Mouse (Mus musculus) adrenal gland, postnatal 36 days (tissue): ENCODE data around the gene Iqcf5. TPM values are rescaled to one million over a fixed set of nuclear protein-coding genes. Genes with fewer than 3 reads are reported as not detected.
"Not testable (repeated sequence)": the region's sequence is repeated elsewhere in the genome, so short reads cannot be mapped to it uniquely, and the experiment has no call there.

Source experiments
- DNase-seq, 2 experiments: peaks; one replicate each; pipeline ENCODE4 v3.0.0; 2021; ENCODE audit warnings: mixed read lengths in 1 of 2
- total RNA-seq, 2 experiments: library from RNA; stranded (reverse); gene quantifications; 2 replicates each; pipeline ENCODE4 v1.2.3; 2021

The Iqcf5 gene
- total RNA-seq, 2 experiments from 2014 or later, result not detected

DNA sequence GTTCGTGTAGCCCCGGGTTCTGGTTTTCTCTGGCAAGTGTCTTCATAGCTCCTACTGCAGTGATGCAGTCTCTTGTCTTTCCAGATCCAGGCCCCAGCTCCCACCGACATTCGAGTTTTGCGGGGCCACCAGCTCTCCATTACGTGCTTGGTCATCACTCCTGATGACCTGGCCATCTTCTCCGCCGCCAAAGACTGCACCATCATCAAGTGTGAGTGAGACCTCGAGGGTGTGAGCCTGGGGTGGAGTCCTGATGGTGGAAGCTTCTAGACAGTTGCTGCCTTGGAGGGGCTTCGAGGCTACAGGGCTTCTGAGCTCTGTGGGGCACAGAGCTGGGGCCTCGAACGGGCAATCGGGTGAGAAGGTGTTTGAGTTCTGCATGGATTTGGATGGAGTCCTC, 32.7 kb upstream of the Iqcf5 start:
- DNase-seq, result no peak

DNA sequence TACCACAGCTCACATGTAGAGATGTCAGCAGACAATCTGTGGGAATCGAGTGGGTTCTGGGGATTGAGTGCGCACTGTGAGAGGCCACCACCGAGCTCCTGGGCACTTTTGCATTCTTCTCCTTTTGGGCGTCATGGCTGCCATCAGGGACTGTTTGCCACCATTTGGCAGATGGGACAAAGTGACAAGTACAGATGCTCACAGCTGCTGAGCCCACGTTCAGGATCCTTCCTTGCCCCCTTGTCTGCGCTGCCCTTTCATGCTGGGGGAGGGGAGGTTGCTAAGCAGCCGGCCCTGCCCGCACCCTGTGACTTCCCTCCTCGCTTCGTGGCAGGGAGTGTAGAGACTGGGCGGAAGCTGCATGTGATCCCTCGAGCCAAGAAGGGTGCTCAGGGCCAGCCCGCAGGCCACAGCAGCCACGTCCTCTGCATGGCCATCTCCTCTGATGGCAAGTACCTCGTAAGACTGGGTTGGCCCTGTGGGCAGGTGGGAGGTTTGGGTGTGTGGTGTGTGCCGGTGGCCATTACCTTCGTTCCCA, 31.7 kb upstream of the Iqcf5 start:
- DNase-seq, result no peak

DNA sequence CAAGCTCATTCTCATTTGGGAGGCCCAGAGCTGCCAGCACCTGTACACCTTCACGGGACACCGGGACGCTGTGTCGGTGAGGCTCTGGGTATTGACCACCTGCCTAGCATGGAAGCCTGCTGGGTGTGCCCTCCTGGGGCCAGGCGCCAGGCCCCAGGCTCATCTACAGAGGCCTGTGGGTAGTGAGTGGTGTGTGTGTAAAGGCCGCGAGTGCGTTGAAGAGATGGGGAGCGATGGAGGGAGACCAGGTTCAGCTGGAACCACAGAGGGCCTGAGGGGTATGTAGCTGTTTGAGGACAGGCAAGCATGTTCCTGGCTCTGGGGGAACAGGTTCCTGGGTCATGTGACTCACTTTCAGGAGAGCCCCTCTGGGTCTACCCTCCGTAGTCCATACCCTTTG, 31.2 kb upstream of the Iqcf5 start:
- no peak for DNase-seq

DNA sequence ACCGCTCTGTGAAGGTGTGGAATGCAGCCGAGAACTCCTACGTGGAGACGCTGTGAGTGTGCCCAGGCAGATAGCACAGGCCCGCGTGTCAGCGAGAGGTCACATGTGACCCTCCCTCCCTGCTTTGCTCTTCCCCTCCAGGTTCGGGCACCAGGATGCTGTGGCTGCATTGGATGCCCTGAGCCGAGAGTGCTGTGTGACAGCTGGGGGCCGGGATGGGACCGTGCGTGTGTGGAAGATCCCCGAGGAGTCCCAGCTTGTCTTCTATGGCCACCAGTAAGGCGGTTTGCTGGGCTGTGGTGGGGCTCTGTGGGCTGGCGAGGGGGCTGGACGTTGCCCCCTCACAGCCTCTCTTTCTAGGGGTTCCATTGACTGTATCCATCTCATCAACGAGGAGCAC, 30.8 kb upstream of the Iqcf5 start:
- no peak for DNase-seq

DNA sequence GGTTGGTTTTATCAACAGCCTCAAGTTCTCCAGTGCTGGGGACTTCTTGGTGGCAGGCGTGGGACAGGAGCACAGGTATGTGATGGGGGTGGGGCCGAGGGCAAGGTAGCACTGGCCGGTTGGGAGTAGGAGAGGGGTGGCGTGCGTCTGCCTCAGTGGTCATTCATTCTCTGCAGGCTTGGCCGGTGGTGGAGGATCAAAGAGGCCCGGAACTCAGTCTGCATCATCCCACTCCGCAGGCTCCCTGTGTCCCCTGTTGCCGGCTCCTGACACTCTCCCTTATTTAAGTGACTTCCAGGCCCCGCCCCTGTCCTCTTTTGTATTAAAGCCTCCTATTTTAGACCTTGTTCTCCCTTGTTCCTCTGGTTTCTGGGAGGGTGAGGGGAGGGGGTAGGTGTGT, 29.3 kb upstream of the Iqcf5 start:
- no peak for DNase-seq

DNA sequence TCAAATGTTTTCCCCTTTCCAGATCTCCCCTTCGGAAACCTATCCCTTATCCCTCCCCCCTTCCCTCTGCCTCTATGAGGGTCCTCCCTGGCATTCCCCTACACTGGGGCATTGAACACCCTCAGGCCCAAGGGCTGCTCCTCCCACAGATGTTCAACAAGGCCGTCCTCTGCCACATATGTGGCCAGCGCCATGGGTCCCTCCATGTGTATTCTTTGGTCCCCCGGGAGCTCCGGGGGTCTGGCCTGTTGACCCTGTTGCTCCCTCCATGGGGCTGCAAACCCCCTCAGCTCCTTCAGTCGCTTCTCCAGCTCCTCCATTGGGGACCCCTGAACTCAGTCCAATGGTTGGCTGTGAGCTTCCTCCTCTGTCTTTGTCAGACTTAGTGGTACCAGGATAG, 26.8 kb upstream of the Iqcf5 start:
- DNase-seq, result not testable (repeated sequence)

DNA sequence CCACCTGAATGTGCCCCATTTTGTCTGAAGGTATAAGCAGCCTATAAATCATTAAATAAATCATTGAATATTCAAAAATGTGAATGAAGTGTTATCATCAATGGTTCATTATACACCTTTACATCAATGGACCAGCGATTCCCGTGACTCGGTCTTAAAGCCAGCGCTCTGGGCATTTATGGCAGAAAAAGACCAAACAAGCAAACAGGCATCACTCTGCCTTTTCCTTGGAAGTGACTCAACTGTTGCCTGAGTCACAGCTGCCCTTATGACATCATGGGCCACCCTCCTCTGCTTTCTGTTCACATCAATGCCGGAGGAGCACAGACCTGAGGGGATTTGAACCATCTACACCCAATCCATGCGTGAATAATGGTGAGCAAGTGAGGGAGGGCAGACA, 14.7 kb upstream of the Iqcf5 start, which contains the start of gene Iqcf1:
Iqcf1 (plus strand) TSS at position 301 of the 400 bp plus-strand sequence.
- DNase-seq, result peak in 1 of 2 experiments; percentile 27

DNA sequence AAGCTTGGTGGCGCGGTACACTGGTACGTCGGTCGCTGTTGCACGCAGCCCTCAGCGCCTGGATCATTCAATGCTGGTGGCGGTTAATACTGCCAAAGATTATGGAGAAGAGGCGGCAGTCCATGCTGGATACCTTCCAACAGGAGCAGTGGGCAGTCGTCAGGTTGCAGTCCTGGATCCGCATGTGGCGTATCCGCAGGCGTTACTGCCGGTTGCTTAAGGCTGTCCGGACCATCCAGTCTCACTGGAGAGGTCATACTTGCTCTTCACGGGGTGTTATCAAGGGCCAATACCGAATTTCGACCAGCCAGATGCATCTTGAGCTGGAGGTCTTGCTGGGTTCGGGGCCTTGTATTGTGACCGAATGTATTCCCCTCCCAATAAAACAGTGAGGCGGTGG, 12.5 kb upstream of the Iqcf5 start:
- DNase-seq, result no peak

DNA sequence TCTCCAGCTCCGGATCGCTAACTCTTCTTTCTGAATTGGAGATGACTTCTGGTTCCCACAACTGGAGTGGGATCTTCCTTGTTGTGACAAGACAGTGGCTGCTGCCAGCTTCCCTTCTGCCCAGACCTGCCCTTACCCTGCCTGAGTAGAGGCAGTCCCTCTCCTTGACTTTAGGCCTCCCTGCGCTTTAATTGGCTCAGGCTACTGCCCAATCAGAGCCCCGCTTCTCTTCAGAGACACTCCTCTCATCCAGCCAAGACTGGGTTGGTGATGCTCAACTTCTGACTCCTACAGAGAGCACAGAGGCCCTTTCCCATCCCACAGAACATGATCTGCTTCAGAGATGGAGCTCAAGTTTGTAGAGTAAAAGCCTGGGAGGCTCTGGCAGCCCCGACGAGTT, 10.1 kb upstream of the Iqcf5 start:
- DNase-seq, result no peak

DNA sequence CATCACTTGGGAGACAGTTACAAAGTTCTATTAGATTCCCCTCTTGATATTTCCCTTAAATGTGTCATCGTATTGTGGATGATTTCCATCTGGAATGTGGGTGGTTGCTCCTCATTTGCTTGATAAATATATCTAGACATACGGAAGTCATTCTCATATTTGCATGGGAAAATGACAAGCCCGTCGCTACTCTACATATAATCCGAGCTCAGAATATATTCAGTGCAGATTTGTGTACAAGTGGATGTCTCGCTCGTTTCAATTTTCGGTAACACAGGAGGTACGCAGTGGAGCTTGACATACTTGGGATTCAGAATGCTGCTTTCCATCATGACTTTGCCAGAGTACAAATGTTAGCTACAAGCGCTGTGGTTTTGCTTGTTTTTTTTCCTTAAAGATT, 5.0 kb upstream of the Iqcf5 start:
- DNase-seq, result no peak

DNA sequence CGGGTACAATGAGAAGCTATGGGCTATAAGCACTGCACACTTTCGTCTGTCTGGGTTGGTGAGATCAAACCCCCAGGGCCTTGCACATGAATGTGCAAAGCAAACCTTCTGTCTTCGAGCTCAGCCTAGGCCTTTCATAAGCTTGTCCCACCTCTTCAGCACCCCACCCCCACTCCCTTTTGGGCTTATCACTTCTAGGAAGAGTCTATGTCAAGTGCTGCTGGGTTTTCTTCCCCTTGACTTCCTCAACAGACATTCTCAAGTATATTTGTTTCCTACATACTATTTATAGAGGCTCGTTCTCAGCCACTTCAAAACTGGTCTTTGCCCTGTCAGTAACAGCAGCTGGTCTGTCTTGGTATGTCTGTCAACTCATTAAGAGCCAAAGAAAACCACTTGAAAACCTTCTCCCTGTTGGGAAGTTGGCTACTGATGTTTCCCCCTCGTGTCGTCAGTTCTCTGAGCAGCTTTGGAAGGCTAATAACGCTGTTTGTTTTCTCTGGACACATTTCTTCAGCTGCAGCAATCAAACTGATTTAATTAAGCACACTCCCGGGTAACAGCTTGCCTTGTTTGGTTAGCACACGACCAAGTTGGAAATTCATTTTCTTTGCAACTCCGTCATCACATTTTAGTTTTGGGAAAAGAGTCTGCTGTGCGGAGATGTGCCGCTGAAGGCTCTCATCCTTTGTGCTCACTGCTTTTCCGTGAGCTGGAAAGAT, 1.5 kb upstream of the Iqcf5 start:
- no peak for DNase-seq

DNA sequence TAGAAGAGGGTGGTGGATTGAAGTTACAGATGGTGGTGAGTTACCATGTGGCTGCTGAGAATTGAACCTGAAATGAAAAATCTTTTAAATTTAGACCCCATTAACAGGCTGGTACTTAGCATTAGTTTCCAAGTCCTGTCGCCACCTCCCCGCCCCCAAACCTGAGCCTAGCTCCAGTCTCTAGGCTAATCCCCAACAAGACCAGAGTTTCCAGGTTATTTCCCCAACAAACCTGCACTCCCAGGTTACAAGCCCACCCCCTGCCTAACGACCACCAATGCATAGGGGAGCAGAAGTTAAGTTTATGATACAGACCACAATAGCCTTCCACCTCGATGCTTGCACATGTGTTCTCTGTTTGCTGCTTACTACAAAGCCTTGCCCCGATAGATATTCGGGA, 807 bp upstream of the Iqcf5 start:
- DNase-seq, result no peak

DNA sequence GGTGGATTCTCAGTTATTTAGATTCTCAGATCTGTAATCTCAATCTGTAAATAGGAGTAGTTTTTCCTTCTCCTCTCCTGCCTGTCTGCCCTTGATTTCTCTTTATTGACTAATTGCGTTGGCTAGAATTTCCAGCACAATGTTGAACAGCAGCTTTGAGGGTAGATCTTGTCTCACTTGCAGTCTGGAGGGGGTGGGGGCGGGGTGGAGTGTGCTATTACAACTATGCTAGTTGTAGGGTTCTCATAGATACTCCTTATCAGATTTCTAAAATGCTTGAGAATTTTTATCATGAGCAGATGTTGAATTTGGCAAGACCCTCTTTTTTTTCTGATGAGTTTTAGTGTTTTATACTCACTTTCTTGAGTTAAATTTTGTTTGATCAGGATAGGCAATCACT, 5.1 kb downstream of the Iqcf5 start:
- DNase-seq, result no peak

DNA sequence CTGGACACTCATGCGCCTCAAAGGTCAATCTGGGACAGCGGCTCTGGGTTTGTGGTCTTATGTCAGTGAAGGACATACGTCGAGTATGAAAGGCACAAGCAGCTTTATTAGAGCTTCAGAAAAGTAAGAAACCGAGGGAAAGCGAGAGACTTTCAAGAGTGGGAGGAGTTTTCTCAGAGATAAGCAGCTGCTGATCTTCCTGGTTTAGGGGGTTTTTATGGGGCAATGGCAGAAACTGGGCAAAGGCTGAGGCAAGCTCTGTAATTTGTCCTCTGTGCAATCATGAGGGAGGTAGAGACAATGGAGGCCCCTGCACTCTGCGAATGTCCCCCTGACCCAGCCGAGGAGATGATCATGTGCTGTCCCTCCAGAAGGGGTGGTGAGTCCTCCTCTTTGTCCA, 5.5 kb downstream of the Iqcf5 start:
- DNase-seq, result no peak

DNA sequence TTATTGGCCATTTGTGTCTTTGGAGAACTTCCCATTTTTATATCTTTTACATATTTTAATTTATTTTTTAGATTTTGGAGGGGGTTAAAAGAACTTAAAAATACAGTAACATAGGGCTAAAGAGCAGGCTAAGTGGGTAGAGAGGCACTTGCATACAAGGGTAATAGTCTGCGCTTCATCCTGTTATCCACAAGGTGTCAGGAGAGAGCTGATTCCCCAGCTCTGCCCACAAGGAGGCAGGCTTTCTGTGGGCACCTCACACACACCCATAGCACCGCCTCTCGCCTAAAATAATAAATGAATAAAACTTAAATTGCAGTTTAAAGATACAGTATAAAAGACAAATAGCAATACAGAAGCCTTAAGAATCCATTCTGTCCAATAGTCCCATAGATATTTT, 17.5 kb downstream of the Iqcf5 start:
- peak in 1 of 2 experiments; percentile 31 for DNase-seq

DNA sequence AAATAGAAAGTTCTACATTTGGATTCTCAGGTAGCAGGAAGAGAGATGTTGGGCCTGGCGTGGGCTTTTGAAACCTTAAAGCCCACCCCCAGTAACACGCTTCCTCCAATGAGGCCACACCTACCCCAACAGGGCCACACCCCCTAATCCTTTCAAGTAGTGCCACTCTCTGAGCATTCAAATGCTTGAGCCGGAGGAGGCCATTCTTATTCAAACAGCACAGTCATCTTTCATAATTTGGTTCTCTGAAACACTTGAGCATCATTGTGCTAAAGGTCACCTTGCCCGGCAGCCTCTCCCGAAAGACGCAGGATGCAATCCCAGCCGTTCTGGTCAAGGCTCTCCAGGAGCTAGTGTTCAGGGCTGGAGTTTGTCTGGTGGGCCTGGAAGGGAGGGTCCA, 19.9 kb downstream of the Iqcf5 start:
- no peak for DNase-seq

DNA sequence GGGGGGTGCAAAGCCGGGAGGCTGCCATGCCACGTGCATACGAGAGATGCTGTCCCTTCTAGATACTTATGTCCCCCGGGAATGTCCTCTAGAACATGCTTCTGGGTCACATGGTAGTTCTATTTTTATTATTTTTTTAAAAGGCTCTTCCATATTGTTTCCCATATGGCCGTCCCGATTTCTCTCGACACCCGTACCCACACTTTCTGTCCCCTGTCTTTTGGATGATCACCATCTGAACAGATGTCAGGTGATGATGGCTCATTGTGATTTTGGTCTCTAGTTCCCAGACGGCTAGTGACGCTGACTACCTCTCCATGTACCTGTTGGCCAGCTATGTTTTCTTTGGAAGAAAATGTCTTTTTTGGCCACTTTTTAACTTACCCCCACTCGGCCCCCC, 20.6 kb downstream of the Iqcf5 start:
- DNase-seq, result no peak

DNA sequence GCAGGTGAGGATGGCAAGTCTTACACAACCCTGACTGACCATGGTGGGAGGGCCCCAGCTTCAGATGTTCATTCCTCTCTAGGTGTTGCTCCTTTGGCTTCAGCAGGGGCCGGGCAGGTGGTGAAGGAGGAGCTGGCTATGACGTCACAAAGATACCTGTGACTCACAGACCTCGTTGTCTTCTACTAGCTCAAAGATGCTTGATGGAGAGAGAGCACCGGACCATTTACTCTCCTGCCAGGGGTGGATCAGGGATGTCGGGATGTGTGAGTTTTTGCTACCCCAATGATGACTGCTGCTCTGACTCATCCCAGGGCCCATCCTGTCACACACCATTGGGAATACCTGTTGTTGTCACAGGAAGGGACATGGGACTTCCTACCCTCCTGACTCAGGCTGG, 47.2 kb downstream of the Iqcf5 start, which contains the start of gene Iqcf3:
Iqcf3 (minus strand) TSS at position 101 of the 400 bp plus-strand sequence.
- DNase-seq, result no peak

DNA sequence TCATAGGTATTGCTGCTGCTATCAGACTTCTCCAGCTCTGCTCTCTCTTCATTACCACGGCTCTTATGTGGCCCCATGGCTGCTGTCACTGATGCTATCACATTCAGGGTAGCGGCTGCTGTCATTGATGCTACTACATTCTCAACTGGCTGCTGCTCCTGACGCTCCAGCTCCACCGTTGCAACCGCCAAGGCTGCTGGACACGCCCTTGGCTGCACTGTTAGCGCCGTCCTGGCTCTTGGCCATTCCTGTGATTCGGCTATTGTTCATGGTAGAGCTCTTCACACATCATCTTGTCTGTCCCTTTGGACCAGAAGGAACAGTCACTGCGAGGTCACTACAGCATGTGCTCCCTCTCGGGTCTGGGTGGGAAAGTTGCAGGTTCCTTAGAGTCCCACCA, 47.9 kb downstream of the Iqcf5 start:
- DNase-seq, result no peak

DNA sequence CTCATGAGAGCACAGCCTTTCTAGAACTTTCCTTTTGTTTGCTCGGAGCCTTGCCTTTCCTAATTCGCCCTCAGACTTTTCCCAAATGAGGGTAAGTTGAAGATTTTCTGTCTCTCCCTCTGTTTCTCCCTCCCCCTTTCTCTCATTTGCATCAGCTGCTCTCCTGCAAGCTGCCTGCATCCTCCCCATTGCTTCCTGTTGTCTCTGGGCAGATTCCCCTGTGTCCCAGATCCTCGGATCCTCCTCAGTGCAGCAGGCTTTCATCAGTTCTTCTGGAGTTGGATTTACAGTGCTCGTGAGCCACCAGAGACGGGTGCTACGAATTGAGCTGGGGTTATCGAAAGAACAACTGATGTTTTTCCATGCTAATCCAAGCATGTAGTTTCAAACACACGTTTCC, 49.7 kb downstream of the Iqcf5 start:
- no peak for DNase-seq
